Mouse (Mus musculus) left cerebral cortex, adult 9 months (tissue): ENCODE measurements at regions not wholly inside any gene's neighbourhood (a gene's known extent, or its start where the extent isn't known, plus 50 kb on each side); places are given as distances from the start of the nearest gene placed in this dataset.

ENCODE experiments used
- DNase-seq, 2 experiments: peaks; one replicate each; pipeline ENCODE4 v3.0.0; 2022; ENCODE audit warnings: low spot score in 2 of 2

DNA sequence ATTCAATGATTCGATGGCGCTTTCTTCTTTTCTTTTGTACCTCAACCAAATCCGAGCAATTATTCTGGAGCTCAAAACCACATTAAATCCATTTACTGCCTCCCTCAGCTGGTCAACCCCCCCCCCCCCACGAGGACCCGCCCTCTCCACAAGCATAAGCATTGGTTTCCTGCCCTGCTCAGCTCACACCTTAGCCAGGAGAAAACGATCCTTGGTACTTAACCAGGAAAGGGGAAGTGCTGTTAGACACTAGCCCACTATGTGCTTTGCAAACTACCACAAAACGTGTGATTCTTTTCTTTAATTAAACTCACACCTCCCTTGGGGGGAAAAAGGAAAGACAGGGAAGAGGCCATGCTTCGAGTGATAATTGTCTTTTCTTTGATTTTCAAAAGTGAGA is 169.8 kb downstream of the Arrdc4 start:
- no peak for DNase-seq

- DNase-seq = no peak
Observed at GRCm38 (mm10) chr7:68571315-68571714, 177.7 kb downstream of the Arrdc4 start.

DNA sequence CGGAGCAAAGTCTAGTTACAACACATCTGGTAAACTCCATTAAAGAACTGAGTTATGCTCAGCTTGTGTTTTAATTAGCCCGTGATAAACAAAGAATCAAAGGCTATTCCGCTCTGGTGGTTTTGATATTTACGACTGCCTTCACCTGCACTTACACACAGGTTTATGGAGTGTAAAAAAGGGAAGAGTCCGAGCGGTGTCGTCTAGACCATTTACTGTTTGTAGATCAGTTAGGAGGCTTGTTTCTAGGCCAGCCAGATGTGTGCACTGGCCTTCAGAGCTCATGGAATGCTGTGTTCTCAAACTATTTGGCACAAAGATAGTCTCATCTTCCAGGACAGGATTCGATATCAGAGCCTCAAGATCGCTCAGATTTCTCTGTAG is 180.9 kb downstream of the Arrdc4 start:
- DNase-seq = no peak

DNA sequence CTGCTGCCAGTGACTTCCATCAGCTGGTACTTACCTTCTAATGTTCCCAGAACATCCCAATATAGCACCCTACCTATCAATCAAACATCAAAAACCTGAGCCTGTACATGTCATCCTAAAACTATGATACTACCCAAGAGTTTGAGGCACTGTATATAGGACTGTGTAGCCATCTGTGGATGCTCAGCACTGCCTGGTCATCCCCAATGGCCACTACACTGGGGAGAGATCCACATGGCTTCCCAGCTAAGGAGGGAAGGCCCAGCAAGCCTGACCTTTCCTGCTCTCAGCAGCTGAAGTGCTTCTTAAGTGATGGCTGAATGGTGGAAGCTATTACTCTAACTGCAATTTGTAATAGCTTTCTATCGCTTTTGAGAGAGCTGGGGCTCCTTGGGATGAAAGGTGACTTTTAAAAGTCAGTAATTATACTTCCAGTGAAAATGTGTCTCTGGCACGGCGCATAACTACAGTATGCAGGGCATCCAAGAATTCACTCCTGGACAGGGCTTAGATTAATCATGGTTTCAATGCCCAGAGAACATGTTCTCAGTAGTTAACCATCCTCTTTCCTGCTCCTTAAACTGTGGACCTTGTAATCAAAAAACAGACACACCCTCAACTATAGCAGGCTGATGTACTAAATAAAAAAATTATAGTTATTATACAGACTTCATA is 181.5 kb downstream of the Arrdc4 start:
- no peak for DNase-seq

DNA sequence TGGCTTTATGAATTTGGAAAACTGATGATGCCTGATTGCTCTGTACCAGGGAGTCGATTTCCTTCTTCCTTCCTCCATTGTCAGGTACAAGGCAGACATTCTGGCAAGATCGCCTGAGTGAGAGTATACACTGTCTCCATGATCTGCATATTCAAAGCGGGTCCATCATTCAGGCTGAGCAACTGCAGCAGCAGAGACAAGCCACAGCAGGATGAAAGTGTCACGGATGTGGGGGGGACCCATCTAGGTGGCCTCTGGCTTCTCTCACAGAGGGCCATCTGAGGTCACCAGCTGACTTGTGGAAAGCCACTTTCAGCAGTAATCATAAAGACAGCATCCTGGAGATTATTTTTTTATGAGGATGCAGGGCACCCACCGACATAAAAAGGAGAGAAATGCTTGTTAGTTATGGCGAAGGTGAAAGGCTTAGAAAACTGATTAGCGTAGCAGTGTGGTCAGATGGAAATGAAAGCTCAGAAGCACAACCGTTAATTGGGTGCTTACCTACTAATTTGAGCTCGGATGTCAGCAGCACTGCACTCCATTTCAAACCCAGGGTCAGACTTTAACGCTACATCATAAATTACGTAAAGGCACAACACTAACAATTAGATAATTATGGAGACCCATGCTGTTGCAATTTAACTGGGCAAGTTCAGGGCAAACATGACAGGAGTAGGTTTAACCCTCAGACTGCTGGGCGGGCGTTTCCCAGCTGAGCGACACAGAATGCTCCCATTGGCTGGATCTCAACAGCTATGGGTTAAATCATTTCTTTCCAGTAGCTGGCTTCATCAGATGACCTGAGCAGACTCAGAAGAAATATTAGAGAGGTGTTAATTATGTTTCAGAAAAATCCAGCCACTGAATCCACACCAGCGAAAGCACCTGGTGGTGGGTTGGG is 189.3 kb downstream of the Arrdc4 start:
- no peak for DNase-seq

- DNase-seq = no peak
Observed at GRCm38 (mm10) chr7:68550330-68550729, 198.7 kb downstream of the Arrdc4 start.

DNA sequence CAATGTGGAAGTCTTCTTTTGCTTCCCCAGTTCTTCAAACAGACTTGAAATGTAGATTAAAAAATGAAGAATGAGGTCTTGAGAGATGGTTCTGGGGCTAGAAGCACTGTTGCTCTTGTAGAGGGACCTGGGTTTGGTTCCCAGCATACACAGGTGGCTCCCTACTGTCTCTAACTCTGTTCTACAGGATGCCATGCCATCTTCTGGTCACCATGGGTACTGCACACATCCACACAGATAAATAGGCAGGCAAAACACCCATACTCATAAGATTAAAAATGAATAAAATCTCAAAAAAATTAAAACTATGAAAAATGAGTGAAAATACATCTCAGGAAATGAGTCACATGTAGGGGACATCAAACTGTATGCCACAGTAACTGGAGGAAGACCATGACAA is 200.9 kb downstream of the Arrdc4 start:
- no peak for DNase-seq

GRCm38 (mm10) chr7:68544136-68544535 is 204.9 kb downstream of the Arrdc4 start:
- DNase-seq = no peak

GRCm38 (mm10) chr7:68509096-68509495 is 235.5 kb downstream of the Fam169b start:
- no peak for DNase-seq

DNA sequence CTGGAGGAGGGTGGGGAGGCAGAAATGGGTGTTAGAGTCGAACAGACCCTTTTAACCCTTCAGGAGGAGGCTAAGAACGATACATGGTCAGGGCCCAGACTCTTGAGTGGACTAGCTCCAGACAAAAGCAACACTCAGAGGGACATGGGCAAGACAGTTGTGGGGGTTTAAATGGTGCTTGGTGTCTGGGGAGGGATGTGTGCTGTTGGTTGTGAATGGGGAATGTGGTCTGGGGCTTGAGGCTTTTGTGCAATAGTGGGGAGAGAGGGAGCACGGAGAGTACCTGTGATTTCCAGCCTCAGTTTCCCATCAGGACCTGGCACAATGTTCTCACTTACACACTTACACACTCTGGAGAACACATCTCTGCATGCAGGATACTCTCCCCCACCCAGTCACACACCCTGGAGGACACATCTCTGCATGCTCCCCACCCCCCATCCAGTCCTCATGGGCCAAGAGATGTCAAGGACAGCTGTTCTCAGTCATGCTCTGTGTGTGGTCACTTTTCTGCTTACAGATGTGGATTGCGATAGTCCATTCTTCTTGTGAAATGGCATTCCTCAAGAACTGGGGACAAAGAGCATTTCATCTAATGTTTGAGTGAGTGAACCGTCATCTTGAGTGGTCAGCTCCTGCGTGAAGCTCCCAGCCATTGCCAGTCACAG is 217.6 kb downstream of the Fam169b start:
- DNase-seq = no peak

DNA sequence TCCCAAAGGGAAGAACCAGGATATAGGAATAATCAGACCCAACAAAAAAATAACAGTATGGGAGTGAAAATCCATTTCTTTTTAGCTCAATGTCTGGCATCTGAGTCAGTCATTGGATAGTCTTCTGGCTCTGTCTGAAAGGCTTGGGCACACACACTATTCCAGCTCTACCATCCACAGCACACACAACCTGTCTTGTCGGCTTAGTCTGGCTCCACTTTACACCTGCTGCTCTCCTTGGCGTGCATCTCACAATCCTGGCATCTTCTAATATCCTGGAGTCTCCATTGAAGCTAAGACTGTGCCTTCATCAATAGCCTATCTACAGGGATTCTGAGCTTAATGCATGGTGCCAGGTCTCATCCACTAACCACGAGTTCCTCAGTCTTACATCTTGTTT is 213.0 kb downstream of the Fam169b start:
- no peak for DNase-seq

DNA sequence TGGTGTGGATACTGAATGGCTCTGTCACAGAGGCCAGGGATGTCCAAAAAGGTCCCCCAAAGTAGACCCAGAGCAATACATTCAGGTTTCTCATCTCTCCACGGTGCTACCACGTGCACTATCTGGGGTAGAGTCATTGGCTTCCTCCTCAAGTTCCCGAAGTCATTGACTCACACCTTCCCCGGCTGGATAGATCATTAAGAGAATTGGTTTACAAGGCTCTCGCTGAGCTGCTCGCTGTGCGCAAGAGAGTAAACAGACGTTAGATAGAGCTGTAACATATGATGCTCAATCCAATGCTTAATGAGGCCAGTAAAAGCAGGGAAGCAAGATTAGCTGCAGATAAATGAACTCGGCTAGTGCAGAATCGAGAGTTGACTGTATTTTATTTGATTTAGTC is 208.9 kb downstream of the Fam169b start:
- no peak for DNase-seq

DNA sequence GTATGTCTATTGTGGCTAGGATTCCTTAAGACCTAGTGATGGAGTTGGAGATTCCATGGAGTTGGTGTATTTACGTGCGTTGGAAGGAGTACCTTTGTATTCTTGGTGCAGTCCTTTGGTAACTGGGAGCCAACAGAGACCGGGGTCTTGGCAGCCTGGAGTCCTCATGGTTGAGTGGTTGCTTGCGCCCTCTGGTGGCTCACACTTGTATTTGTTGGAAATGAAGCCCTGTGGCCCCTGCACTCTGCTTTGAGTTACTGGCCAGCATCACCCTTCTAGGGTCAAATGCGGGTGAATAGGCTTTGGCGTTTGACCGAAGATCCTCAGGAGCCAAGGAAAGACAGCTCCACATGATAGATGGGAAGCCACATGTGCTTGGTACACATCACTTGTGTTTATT is 207.1 kb downstream of the Fam169b start:
- peak in 1 of 2 experiments; percentile 58 for DNase-seq

- DNase-seq = no peak
Observed at GRCm38 (mm10) chr7:68480336-68480735, 206.7 kb downstream of the Fam169b start.

DNA sequence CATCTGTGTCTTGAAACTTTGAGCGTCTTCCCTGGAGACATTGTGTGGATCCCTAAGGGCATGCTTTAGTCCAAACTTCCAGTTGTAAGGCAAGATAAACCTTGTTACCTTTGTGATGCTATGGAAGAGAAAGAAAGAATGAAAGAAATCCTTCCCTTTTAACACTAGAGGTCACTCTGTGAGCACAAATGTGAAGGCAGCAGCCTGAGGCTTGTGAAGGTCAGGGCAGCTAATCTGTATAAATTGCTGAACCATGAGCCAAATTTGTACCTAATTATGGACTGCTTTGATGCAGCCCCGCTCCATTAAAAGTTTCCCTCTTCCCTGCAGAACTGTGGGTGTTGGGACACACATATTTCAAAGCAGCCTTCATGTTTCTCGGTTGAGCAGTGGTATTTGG is 204.4 kb downstream of the Fam169b start:
- no peak for DNase-seq

- DNase-seq = no peak
Observed at GRCm38 (mm10) chr7:68472800-68473199, 199.2 kb downstream of the Fam169b start.

- no peak for DNase-seq
Observed at GRCm38 (mm10) chr7:68470983-68471382, 197.3 kb downstream of the Fam169b start.

DNA sequence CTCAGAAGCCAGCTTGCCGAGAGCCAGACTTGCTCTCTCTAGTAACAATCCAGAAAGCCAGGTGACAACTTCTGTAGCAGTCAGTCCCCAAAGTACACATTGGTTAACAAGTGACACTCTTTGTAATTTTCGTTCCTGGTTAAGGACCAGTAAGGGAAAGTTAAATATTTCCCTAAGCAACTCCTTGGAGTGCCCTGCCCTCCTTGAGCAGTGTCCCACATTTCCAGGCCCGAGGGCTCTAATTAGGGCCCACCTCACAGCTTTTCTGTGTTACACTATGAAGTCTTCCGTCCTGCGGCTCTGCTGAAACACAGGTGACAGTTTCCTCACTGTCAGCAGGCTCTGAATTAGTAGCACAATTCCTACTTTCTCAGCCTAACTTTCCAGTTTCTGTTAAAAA is 194.9 kb downstream of the Fam169b start:
- no peak for DNase-seq

DNA sequence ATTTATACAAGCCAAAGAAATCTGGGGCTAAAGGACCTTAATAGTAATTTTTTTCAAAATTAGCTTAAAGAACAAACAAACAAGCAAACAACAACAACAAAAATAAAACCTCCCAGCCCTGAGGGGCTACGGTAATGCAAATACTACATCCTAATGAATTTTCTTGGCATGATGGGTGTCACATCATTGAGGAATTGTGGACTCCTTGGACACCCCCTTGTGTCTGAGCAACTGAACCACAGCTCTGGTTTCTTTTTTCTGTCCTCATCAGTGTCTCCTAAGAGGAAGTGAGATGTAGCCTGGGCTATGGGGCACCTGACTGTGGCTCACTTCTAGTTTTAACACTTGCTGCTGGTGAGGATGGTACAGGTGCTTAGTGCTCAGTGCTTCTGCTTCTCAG is 184.2 kb downstream of the Fam169b start:
- DNase-seq = no peak

DNA sequence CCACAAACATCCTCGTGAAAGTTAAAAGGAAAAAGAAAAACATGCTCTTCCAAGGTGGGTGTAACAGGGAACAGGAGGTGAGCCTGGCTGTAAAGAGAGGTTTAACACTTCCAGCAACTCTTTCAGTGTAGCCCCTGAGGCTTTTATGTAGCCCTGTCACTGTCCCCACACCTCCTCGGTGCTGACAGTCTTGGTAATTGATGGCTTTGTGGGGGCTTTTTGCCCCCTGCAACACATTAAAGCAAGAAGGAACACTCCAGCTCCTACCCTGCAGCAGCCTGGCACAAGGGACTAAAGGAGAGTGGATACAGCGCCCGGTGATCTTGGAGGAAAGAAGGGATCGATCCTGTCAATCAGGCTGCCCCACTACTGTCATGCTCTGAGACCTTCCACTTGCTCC is 181.8 kb downstream of the Fam169b start:
- no peak for DNase-seq

DNA sequence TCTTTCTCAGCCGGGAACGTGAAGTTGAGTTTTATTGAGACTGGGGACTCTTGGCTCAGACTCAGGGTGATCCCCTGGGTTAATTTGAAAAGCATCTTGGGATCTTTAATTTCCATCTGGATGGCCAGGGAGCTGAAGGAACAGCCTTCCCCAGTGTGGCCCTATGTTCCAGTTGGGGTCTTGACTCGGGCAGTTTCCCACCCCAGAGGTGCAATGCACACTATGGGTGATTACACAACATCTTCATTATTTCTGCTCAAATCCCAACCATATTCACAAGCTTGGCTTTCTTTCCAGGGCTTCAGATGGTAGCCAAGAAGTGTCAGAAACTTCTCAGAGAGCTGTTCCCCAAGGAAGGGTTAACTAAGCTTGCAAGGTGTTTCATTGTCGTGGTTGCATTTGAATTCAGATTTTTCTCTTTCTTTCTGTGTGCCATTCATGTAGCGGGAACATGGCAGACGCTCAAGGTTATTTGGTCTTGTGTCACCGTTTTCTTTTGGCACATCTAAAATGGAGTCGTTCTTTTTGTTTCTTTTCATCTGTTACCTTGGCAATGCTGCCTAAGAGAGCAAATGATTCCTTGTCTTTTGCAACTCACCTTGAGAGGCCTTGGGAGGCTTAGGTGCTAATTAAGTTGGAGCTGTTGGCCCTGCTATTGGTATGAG is 179.5 kb downstream of the Fam169b start:
- DNase-seq = no peak

DNA sequence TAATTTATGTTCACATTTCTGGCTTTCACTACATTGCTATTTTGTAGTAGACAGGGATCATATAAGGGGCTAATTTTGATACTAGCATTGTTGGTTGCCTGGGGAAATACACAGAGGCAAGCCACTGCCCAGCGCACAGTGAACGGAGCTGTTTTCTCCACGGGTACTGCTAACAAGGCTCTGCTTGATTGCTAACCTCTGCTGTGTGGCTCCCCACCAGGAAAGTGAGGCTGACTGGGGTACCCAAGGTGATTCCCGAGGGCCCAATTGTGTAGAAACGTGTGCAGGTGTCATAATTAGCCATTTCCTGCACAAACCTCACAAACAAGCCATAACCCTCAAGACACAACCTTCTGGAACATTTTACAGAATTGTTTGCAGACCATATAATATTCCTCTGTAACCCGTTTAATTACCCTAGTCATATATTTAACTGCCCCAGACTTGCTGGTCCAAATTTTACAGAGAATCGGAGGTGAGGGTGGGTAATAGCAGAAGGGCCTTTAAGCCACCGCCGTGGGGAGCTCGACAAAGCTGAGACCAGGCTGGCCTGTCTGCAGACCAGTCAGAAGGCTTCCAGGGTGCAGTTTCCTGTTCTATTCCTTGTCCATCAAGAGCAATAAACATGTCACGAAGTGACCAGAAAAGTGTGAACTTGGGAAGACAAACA is 170.9 kb downstream of the Fam169b start:
- no peak for DNase-seq
